Comparison of ENCODE assay signal across 17 mouse cellular contexts in genomic region chr16:74379458-74379857, GRCm38 (mm10). TPM values are rescaled to one million over a fixed set of nuclear protein-coding genes. Genes with fewer than 3 reads are reported as not detected.
"Had no signal": no experiment of that assay in that cellular context is flagged by ENCODE, and none has a peak within 500 bp of the region (broad histone marks: within the 10 kb centered on the region; RNA-seq: fewer than 3 reads in every experiment).

No protein-coding gene starts in this region.

- H3K4me1 ChIP-seq: stomach, embryonic 15.5 days had no signal

- H3K27ac ChIP-seq: neural tube, embryonic 13.5 days; neural tube, embryonic 15.5 days; stomach, embryonic 15.5 days; stomach, postnatal 0 days had no signal

- H3K9me3 ChIP-seq: neural tube, embryonic 13.5 days; neural tube, embryonic 15.5 days; stomach, embryonic 15.5 days had no signal

- H3K4me3 ChIP-seq: neural tube, embryonic 13.5 days; neural tube, embryonic 15.5 days; stomach, embryonic 15.5 days had no signal

- H3K9ac ChIP-seq: neural tube, embryonic 13.5 days; neural tube, embryonic 15.5 days; stomach, embryonic 15.5 days had no signal

- H3K4me2 ChIP-seq: neural tube, embryonic 13.5 days; neural tube, embryonic 15.5 days; stomach, embryonic 15.5 days had no signal

- H3K36me3 ChIP-seq: neural tube, embryonic 13.5 days; neural tube, embryonic 15.5 days; stomach, embryonic 15.5 days had no signal

- H3K27me3 ChIP-seq: neural tube, embryonic 13.5 days; neural tube, embryonic 15.5 days; stomach, embryonic 15.5 days had no signal

- DNase-seq: retina, postnatal 1 day; right cerebral cortex, adult 18-20 months; right cerebral cortex, postnatal 14 days; right cerebral cortex, postnatal 25 days; right cerebral cortex, postnatal 4 days; spleen, adult 18-20 months; thymus, adult 18-20 months; thymus, adult 2 months; thymus, postnatal 14 days; thymus, postnatal 25 days; thymus, postnatal 36 days; thymus, postnatal 4 days had no signal

RNA-seq across cellular contexts. Expression of gene Robo2, which starts 32.2 kb away (rescaled TPM):
- total RNA-seq: neutrophil, adult 5-6 weeks had no signal
